Mouse (Mus musculus): ENCODE measurements at regions not wholly inside any gene's neighbourhood (a gene's known extent, or its start where the extent isn't known, plus 50 kb on each side); places are given as distances from the start of the nearest gene placed in this dataset.

DNA sequence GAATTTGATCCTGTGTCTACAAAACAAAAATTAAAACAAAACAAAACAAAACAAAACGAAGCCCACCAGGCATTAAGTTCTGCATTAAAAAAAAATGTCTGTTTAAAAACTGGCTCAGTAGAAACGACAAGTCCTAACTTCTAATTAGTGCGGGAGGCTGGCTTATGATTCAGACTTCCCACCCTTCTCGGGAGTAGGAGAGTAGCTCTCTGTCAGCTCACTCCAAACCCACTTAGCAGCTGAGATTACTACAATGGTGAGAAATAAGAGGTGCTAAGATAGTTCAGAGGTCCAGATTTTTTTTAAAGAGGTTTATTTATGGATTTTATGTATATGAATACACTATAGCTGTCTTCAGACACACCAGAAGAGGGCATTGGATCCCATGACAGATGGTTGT is 153.3 kb upstream of the Zfand5 start:
- TF ChIP-seq POLR2A (IDR thresholded peaks at IDR 0.05; ENCODE audit: insufficient read depth, low read depth, low read length) (no peak), CTCF (IDR thresholded peaks at IDR 0.05) (no peak)

Data from heart, adult 2 months (tissue).